Mouse (Mus musculus): ENCODE data around the gene Med12l. TPM values are rescaled to one million over a fixed set of nuclear protein-coding genes. Genes with fewer than 3 reads are reported as not detected.

Gene Med12l
- total RNA-seq, 2 experiments from 2014 or later: 46.5 to 52.0 TPM

GRCm38 (mm10) chr3:59176871-59177270 lies 171.2 kb downstream of the Med12l start:
- H3K27ac ChIP-seq: no peak overlapping the region
- intact Hi-C loops (cut with DNase I): loop anchor here (5.0 to 10.0 kb wide), 2 partner anchors 138 to 565 kb away; no protein-coding TSS in a partner anchor
- no peak for DNase-seq (ENCODE audit: extremely low spot score in 1 of 2, low spot score in 2 of 2)
- no peak for TF ChIP-seq CTCF (IDR thresholded peaks at IDR 0.05)
- no peak overlapping the region for H3K4me3 ChIP-seq

DNA sequence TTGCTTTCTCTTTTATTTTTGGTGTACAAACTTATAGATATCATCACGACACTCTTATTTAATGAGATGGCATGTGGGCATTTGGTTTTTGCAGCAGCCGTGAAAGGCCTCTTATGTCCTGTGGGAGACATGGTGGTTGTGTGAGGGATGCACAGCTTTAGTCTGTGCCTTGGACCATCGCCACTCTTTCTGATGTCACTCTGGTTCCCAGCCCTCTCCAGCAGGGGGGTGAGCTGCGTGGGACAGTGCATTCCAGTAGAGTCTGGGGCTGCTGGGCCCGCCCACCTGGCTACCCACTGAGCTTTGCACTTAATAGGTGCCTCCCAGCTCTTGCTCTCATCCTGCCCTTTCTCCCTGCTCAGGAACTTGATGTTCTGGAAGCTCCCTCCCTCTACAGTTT lies 175.5 kb downstream of the Med12l start:
- Histone ChIP-seq H3K27ac (no peak overlapping the region), H3K4me3 (no peak overlapping the region)
- no peak; the same call in 1 of the 2 replicates for TF ChIP-seq CTCF (IDR thresholded peaks at IDR 0.05)
- no peak for DNase-seq (ENCODE audit: extremely low spot score in 1 of 2, low spot score in 2 of 2)
- intact Hi-C loops (cut with DNase I): no loop called here

DNA sequence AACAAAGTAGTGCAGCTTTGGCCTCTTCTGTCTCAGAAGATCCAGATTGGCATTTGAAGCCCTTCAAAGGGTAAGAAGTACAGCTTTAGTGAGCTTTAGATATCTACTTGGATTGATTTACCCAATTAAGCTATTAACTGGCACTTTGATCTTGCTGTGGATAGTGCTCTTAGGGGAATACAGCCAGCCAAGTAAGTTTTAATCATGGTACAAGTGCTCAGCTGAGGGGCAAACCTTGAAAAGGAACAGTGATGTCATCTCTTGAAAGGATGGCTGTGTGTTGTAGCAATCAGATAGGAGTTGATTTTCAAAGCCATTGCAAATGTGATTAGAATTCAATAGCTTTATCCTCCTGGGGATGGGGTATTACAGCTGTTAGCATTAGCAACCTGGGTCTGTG lies 176.5 kb downstream of the Med12l start:
- Histone ChIP-seq H3K27ac (no peak overlapping the region), H3K4me3 (no peak overlapping the region)
- intact Hi-C loops (cut with DNase I): no loop called here
- TF ChIP-seq CTCF (IDR thresholded peaks at IDR 0.05): no peak
- DNase-seq (ENCODE audit: extremely low spot score in 1 of 2, low spot score in 2 of 2): no peak

DNA sequence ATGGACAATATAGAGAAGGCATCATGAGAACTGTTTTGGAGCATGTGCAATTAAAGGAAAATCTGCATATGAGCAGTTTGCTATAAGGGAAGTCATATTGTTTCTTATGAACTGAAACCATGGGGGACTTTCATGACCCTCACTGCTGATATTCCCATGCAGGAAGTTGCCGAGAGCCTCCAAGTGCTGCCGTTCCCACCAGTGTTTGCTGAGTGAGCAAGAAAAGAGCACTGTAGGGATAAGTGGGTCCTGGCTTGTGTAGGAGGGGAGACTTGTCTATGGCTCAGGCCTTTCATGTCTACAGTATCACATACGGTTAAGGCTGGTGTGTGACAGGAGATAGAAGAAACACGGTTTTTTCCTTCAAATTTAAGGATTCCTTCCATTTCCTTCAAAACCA lies 180.0 kb downstream of the Med12l start:
- no peak for TF ChIP-seq CTCF (IDR thresholded peaks at IDR 0.05)
- no peak overlapping the region for H3K4me3 ChIP-seq
- no peak for DNase-seq (ENCODE audit: extremely low spot score in 1 of 2, low spot score in 2 of 2)
- intact Hi-C loops (cut with DNase I): no loop called here
- H3K27ac ChIP-seq: no peak overlapping the region

DNA sequence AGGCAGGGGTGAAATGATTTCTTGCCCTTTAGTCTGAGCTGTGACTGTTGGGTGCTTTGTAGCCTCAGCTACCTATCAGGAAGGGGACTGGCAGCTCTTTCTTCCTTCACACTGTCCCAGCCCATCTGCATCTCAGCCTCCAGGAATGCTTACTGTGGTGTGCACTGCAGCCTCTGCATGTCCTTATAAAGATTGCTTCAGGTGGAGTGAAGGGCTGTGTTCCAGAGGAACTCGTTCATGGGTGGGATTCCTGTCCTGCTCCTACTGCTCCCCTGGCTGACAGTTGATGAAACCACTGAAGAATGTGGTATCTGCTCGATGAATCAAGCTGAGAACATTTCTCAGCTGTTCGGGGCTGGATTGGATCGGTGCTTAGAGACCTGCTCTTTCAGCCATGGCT lies 181.7 kb downstream of the Med12l start:
- DNase-seq (ENCODE audit: extremely low spot score in 1 of 2, low spot score in 2 of 2): peak in 1 of 2 experiments; percentile 8
- no peak overlapping the region for H3K27ac ChIP-seq
- H3K4me3 ChIP-seq: no peak overlapping the region
- intact Hi-C loops (cut with DNase I): no loop called here
- no peak for TF ChIP-seq CTCF (IDR thresholded peaks at IDR 0.05)

DNA sequence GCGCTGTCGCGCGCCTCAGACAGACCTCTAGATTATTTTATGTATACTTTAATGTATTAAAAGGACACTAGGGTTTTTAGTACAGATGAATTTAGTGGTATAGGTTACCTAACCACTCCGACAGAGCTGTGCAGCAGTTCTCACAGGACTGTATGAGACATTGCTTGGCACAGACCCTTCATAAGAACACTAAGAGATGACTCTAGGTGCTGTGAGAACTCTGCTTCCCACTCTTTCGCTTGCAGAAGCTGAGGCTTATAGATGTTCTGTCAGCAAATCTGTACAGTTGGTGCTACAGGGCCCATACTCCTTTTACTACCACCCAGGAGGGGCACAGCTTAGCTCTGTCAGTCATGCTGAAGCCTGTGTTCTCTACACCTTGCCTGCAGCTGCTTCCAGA lies 186.0 kb downstream of the Med12l start:
- no peak for TF ChIP-seq CTCF (IDR thresholded peaks at IDR 0.05)
- no peak overlapping the region for H3K4me3 ChIP-seq
- no peak overlapping the region for H3K27ac ChIP-seq
- intact Hi-C loops (cut with DNase I): no loop called here
- no peak for DNase-seq (ENCODE audit: extremely low spot score in 1 of 2, low spot score in 2 of 2)

DNA sequence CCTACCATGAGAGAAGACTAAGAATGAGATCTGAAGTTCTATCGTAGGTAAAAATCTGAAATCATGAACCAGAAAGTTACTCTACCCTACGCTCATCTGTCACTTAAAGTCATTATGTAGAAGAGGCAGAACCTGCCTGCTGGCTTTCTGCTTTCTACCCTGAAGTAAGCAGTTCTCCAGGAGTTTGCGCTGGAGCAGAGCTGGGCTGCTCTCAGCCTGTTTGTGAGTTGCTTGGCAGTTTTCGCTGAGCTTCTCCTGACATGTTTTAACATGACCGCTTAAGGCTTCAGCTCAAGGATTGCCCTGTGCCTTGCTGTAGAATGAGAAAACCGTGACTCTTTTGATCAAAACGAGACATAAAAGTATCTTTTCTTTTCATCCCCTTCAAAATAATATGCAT lies 188.5 kb downstream of the Med12l start:
- Histone ChIP-seq H3K27ac (no peak overlapping the region), H3K4me3 (no peak overlapping the region)
- peak in 1 of 2 experiments; percentile 3 for DNase-seq (ENCODE audit: extremely low spot score in 1 of 2, low spot score in 2 of 2)
- TF ChIP-seq CTCF (IDR thresholded peaks at IDR 0.05): no peak
- intact Hi-C loops (cut with DNase I): no loop called here

- no peak within 1 kb of the TSS for H3K4me3 ChIP-seq
- H3K27ac ChIP-seq: no peak within 1 kb of the TSS
- intact Hi-C loops (cut with DNase I): no loop called here
- DNase-seq (ENCODE audit: extremely low spot score in 1 of 2, low spot score in 2 of 2): no peak
- no peak for TF ChIP-seq CTCF (IDR thresholded peaks at IDR 0.05)
Observed at GRCm38 (mm10) chr3:59194938-59195337, 189.3 kb downstream of the Med12l start, which contains the start of gene Gpr87. Gpr87 (minus strand) TSS chr3:59195104.

GRCm38 (mm10) chr3:59197329-59197948 lies 191.8 kb downstream of the Med12l start:
- intact Hi-C loops (cut with DNase I): no loop called here
- TF ChIP-seq CTCF (IDR thresholded peaks at IDR 0.05): no peak
- no peak overlapping the region for H3K4me3 ChIP-seq
- no peak for DNase-seq (ENCODE audit: extremely low spot score in 1 of 2, low spot score in 2 of 2)
- no peak overlapping the region for H3K27ac ChIP-seq

- H3K27ac ChIP-seq: no peak overlapping the region
- TF ChIP-seq CTCF (IDR thresholded peaks at IDR 0.05): no peak
- no peak overlapping the region for H3K4me3 ChIP-seq
- intact Hi-C loops (cut with DNase I): no loop called here
- no peak for DNase-seq (ENCODE audit: extremely low spot score in 1 of 2, low spot score in 2 of 2)
Observed at GRCm38 (mm10) chr3:59203802-59204520, 198.3 kb downstream of the Med12l start.

- no peak overlapping the region for H3K27ac ChIP-seq
- no peak for TF ChIP-seq CTCF (IDR thresholded peaks at IDR 0.05)
- intact Hi-C loops (cut with DNase I): no loop called here
- H3K4me3 ChIP-seq: no peak overlapping the region
- DNase-seq (ENCODE audit: extremely low spot score in 1 of 2, low spot score in 2 of 2): no peak
Observed at GRCm38 (mm10) chr3:59204719-59205503, 199.3 kb downstream of the Med12l start.

- TF ChIP-seq CTCF (IDR thresholded peaks at IDR 0.05): no peak
- Histone ChIP-seq H3K4me3 (no peak overlapping the region), H3K27ac (no peak overlapping the region)
- no peak for DNase-seq (ENCODE audit: extremely low spot score in 1 of 2, low spot score in 2 of 2)
- intact Hi-C loops (cut with DNase I): no loop called here
Observed at GRCm38 (mm10) chr3:59205941-59206340, 200.3 kb downstream of the Med12l start.
